Mouse (Mus musculus): ENCODE measurements around the gene Stam2.

Gene Stam2

GRCm38 (mm10) chr2:52730891-52731290 is 11.2 kb downstream of the Stam2 start:
- no peak for DNase-seq (ENCODE audit: low spot score)

GRCm38 (mm10) chr2:52720231-52721025 is 21.7 kb downstream of the Stam2 start:
- DNase-seq (ENCODE audit: low spot score), result no peak

GRCm38 (mm10) chr2:52717076-52717475 is 25.0 kb downstream of the Stam2 start:
- DNase-seq (ENCODE audit: low spot score), result no peak

GRCm38 (mm10) chr2:52715538-52715937 is 26.5 kb downstream of the Stam2 start:
- no peak for DNase-seq (ENCODE audit: low spot score)

GRCm38 (mm10) chr2:52714111-52714510 is 28.0 kb downstream of the Stam2 start:
- no peak for DNase-seq (ENCODE audit: low spot score)

- no peak for DNase-seq (ENCODE audit: low spot score)
These were observed 31.3 kb downstream of the Stam2 start for GRCm38 (mm10) chr2:52710804-52711203.

- DNase-seq (ENCODE audit: low spot score), result no peak
These were observed 32.7 kb downstream of the Stam2 start for GRCm38 (mm10) chr2:52709417-52709816.

- peak; percentile 42 for DNase-seq (ENCODE audit: low spot score)
These were observed 40.6 kb downstream of the Stam2 start for GRCm38 (mm10) chr2:52701368-52702036.

- no peak for DNase-seq (ENCODE audit: low spot score)
These were observed 41.7 kb downstream of the Stam2 start for GRCm38 (mm10) chr2:52700352-52700751.

GRCm38 (mm10) chr2:52694604-52695003 is 47.5 kb downstream of the Stam2 start:
- DNase-seq (ENCODE audit: low spot score), result no peak

GRCm38 (mm10) chr2:52691745-52692144 is 50.3 kb downstream of the Stam2 start:
- no peak for DNase-seq (ENCODE audit: low spot score)

GRCm38 (mm10) chr2:52686601-52687000 is 55.5 kb downstream of the Stam2 start:
- DNase-seq (ENCODE audit: low spot score), result no peak

GRCm38 (mm10) chr2:52677589-52677988 is 64.5 kb downstream of the Stam2 start:
- DNase-seq (ENCODE audit: low spot score), result no peak

GRCm38 (mm10) chr2:52676913-52677303 is 65.2 kb downstream of the Stam2 start:
- DNase-seq (ENCODE audit: low spot score), result no peak

GRCm38 (mm10) chr2:52676023-52676912 is 65.8 kb downstream of the Stam2 start, which contains the start of gene Cacnb4:
Gene Cacnb4, minus strand, starts transcription at chr2:52676831.
- DNase-seq (ENCODE audit: low spot score), result peak; percentile 68

GRCm38 (mm10) chr2:52675278-52675987 is 66.6 kb downstream of the Stam2 start:
- DNase-seq (ENCODE audit: low spot score), result no peak

GRCm38 (mm10) chr2:52674886-52675277 is 67.2 kb downstream of the Stam2 start:
- DNase-seq (ENCODE audit: low spot score), result no peak

GRCm38 (mm10) chr2:52673172-52673571 is 68.9 kb downstream of the Stam2 start:
- no peak for DNase-seq (ENCODE audit: low spot score)

GRCm38 (mm10) chr2:52670733-52671132 is 71.3 kb downstream of the Stam2 start:
- DNase-seq (ENCODE audit: low spot score), result no peak

- DNase-seq (ENCODE audit: low spot score), result no peak
These were observed 73.6 kb downstream of the Stam2 start for GRCm38 (mm10) chr2:52668480-52668879.

GRCm38 (mm10) chr2:52656722-52657121 is 85.4 kb downstream of the Stam2 start:
- DNase-seq (ENCODE audit: low spot score), result no peak

- no peak for DNase-seq (ENCODE audit: low spot score)
These were observed 87.5 kb downstream of the Stam2 start for GRCm38 (mm10) chr2:52654541-52654940.

Data from MN1 (cell line).